Mouse (Mus musculus) olfactory bulb, adult 2 months (tissue): ENCODE data around the gene Tmem145.

Source experiments
- CTCF ChIP-seq: fragments of 200-500 bp; IDR thresholded peaks from 2 replicates; pipeline ENCODE4 v1.5.1; 2012; ENCODE audit warnings: low read depth, mild to moderate bottlenecking, low read length, moderate library complexity; ENCODE audit not compliant: insufficient read depth
- POLR2A ChIP-seq: fragments of 200-500 bp; IDR thresholded peaks from 2 replicates; pipeline ENCODE4 v1.6.1; 2012; ENCODE audit warnings: mild to moderate bottlenecking, low read depth, low read length, moderate library complexity; ENCODE audit not compliant: insufficient read depth

- no peak for TF ChIP-seq CTCF
- no peak for TF ChIP-seq POLR2A
Measured at GRCm38 (mm10) chr7:25273259-25274241, 32.4 kb upstream of the Tmem145 start.
